Mouse (Mus musculus) layer of hippocampus, postnatal 36 days (tissue): ENCODE measurements around the gene Slc35d3. TPM values are rescaled to one million over a fixed set of nuclear protein-coding genes. Genes with fewer than 3 reads are reported as not detected.

Experiments used
- DNase-seq, 2 experiments: peaks; one replicate each; pipeline ENCODE4 v3.0.0; 2022
- total RNA-seq, 2 experiments: library from RNA; stranded (reverse); gene quantifications; 2 replicates each; pipeline ENCODE4 v1.2.3; 2021

Slc35d3 gene
- under 1 TPM; 0.42 to 0.56 TPM for total RNA-seq

GRCm38 (mm10) chr10:19850998-19851691 is at the start of gene Slc35d3:
Gene Slc35d3 (minus strand): TSS chr10:19851459.
- DNase-seq, result peak in 1 of 2 experiments; percentile 19

GRCm38 (mm10) chr10:19900191-19900590 is 48.9 kb upstream of the Slc35d3 start:
- no peak for DNase-seq

- peak; percentile 14 to 22 for DNase-seq
Observed at GRCm38 (mm10) chr10:19893976-19894375, 42.7 kb upstream of the Slc35d3 start.

DNA sequence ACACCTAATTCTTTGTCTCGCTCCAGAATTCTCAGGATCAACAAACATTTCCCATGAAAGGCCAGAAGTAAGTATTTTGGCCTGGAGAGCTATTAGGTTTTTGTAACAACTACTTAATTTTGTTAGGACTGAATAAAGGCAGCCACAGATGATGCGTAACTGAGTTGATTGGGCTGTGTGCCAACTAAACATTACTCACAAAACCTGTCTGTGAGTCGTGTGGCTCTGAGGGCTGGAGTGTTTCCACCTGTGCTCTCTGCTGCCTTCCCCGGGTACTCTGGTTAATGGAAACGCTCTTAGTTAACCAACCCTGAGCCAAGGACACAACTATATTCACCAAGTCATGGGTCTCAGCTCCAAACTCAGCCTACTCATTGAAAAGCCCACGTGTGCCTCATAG is 41.9 kb upstream of the Slc35d3 start:
- DNase-seq, result no peak

- DNase-seq, result no peak
Observed at GRCm38 (mm10) chr10:19891686-19892085, 40.4 kb upstream of the Slc35d3 start.

DNA sequence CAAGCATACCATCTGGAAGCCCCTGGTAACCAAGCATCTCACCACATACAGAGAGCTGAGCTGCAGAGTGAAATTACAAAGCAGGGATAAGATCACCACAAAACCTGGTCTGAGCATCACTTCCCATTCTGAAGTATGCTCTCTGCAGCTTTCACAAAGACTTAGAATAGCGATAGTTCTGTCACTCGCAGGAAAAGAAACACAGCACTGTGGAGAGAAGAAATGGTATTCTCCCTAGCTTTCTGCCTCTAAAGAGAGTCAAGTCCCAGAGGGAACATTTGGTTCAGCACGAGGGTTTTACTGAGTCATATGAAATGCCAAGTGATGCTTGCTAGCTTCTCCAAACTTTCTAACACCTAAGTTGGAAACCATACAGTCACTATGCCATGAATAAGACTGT is 38.6 kb upstream of the Slc35d3 start:
- DNase-seq, result no peak

DNA sequence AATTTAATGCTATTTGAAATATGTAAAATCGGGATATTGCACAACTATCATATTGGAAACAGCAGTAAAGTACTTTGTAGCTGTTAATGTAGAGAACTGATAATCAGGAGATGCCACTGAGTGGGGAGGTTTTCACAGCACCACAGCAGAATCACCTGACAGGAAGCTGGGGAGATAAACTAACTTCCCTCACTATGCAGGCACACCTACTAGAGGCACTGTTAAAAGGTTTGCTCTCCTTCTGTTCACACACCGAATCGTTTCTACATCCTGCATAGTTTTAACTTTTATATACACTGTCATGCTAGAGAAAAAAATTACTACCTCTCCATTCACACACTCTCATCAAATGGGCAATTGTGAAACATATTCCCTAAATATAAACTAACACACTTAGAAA is 35.0 kb upstream of the Slc35d3 start:
- DNase-seq, result no peak

GRCm38 (mm10) chr10:19884409-19884808 is 33.1 kb upstream of the Slc35d3 start:
- no peak for DNase-seq

- no peak for DNase-seq
Observed at GRCm38 (mm10) chr10:19880437-19880836, 29.2 kb upstream of the Slc35d3 start.

GRCm38 (mm10) chr10:19879161-19879560 is 27.9 kb upstream of the Slc35d3 start:
- no peak for DNase-seq

DNA sequence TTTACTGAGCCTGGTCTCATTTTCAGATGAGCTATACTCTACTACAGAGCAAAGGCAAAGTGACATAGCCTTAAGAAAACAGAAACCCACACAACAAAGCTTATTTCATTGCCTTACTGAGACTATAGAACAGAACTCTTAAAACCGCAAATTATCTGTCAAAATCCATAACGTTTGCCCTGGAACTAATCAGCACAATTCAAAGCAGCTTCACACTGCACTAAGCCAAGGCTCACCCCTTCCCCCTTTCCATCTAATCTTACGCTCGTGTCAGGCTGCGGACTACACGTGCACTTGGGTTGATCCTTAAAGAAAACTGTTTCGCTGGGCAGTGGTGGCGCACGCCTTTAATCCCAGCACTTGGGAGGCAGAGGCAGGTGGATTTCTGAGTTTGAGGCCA is 26.4 kb upstream of the Slc35d3 start:
- DNase-seq, result no peak

DNA sequence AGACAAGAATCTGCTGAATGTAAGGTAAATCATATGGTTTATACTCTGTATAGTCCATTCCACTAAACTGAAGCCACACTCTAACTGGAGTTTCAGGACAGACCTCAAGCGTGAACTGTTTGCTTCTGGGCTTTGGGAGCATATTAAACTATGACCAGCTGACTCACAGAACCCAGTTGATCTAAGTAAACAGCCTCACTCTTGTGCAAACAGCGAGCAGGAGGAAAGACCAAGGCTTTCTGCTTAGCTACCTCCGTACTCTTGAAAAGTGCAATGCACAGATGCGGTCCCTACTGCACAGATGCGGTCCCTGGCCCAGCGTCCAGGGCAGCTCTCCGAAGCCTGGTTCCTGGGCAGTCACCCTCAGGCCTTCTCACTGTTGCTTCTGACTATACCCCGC is 26.0 kb upstream of the Slc35d3 start:
- DNase-seq, result no peak

GRCm38 (mm10) chr10:19876669-19877068 is 25.4 kb upstream of the Slc35d3 start:
- DNase-seq, result no peak

DNA sequence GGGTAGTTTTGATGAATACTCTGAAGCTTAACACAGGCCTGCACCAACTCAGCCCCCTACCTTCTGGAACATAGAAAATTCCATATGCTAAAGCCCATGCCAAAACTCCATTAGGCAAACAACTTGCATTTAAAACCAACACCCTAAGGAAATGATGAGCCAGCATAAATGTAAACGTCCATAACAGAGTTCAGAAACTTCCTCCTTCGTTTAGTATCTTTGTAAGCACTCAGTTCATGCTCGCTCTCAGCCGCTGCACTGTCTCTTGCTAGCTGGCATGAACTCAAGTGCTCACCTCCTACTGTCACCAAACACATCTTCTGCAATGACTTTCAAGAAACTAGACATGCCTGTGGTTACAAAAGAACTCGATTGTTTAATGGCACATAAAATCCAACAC is 24.1 kb upstream of the Slc35d3 start:
- DNase-seq, result no peak

GRCm38 (mm10) chr10:19855597-19856306 is 4.5 kb upstream of the Slc35d3 start:
- no peak for DNase-seq

GRCm38 (mm10) chr10:19853609-19854008 is 2.4 kb upstream of the Slc35d3 start:
- no peak for DNase-seq

DNA sequence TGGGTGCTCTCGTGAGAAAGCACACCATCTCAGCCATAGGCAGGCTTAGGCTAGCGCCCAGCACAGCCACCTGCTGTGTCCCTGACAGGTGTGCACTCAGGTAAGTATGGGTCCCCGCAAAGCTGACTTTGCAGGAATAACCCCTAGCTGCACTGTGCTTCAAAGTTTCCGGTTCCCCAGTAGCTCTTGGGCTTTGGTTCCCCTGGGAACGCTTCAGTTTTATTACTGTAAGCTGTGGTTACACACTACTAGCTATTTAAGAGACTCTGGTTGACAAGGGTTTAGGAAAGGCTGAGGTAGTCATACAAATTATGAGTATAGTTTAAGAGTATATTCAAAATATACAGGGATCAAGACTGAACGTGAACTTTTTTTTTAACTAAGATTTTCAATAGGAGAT is 1.5 kb upstream of the Slc35d3 start:
- no peak for DNase-seq

DNA sequence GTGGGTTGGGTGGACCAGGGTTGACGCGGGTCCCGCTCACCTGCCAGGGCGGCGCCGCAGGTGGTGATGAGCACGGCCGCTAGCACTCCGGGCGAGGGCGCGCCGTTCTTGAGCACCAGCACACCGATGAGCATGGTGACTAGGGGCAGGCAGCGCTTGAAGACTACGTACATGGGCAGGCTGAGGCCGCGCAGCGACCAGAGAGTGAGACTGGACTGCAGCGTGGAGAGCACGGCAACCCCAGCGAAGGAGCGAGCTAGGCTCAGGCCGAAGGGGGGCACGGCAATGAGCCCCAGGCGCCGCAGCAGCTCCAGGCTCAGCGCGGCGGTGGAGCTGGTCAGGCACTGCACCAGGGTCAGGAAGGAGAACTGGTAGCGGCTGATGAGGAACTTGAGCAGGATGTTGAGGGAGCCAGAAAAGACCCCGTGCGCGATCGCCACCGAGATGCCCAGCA is 688 bp downstream of the Slc35d3 start:
- DNase-seq, result no peak

GRCm38 (mm10) chr10:19849771-19850365 is 1.4 kb downstream of the Slc35d3 start:
- DNase-seq, result no peak

DNA sequence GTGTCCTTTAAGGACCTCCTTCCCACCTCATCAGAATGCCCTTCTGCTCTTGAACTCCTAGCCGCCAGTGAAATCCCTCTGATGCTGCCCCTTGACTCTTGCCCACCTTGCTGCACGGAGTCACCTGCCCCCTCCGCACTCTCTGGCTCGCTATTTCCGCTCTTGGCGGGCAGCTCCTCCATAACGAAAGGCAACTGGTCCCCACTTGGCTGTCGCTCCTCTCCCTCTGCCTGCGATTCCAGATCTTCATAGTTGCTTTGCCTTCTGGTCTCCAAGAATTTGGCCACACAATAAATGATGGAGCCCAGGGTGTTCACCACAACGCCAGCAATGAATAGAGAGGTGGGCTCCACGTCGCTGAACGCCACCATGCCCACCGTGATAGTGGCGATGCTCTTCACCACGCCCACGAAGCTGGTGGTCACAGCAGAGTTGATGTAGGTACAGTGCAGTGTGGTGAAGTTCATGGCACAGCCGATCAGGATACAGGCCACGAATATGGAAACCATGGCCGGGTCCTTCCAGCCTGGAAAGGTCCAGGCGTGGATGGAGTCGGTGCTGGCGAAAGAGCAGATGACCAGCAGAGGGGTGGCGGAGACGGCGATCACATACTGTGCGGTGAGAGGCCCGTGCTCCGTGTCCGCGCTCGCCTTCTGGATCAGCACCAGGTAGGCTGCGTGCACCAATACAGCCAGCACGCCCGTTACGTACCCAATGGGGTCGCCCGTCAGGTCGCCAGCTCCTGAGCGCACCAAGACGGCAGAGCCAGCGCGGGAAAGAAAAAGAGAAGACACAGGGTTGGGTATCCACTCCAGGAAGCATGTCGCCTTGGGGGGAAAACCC is 2.1 kb downstream of the Slc35d3 start:
- no peak for DNase-seq

GRCm38 (mm10) chr10:19839836-19840235 is 11.4 kb downstream of the Slc35d3 start:
- DNase-seq, result no peak

- no peak for DNase-seq
Observed at GRCm38 (mm10) chr10:19835887-19836710, 15.2 kb downstream of the Slc35d3 start.
